In the genomic region with DNA sequence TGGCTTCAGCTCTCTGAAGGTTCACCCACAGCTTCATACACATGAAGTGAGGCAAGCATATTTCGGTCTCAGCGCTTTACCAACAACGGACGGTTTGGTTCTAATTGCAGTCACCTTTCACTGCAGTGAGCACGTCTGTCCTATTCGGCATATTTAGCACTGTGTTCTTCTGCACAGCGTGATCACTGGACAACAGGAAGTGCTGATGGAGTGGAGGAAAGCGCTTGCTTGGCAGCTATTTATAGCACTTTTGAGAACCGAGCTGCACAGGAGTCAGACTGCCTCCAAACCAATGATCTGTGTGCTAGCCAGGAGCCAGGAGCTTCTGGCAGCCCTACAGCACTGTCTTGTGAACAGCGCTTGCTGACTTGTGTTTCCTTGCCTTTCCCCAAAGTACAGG, we compare ENCODE assay signal across 9 mouse cellular contexts. TPM values are rescaled to one million over a fixed set of nuclear protein-coding genes. Genes with fewer than 3 reads are reported as not detected.
DNase-seq lines count a peak whose midpoint lies in the region; ATAC-seq lines count a peak whose summit lies in the region.
"Had no signal": no experiment of that assay in that cellular context is flagged by ENCODE, and none has a peak within 500 bp of the region (broad histone marks: within the 10 kb centered on the region; RNA-seq: fewer than 3 reads in every experiment).

No protein-coding gene starts in this region.

- no peak overlapping the region; the same call in 1 of the 2 replicates for H3K9ac ChIP-seq in heart, embryonic 13.5 days

- H3K27me3 ChIP-seq in megakaryocyte, embryonic 14.5 days (replicated peaks): no peaks in the 10 kb centered on the region
- H3K27me3 ChIP-seq in heart, embryonic 13.5 days (replicated peaks): no peaks in the 10 kb centered on the region

- H3K4me3 ChIP-seq in megakaryocyte, embryonic 14.5 days (replicated peaks): peak overlapping the region; percentile 68
- no peak overlapping the region for H3K4me3 ChIP-seq in heart, embryonic 13.5 days
- no peak overlapping the region for H3K4me3 ChIP-seq in macrophage (ENCODE audit: inconsistent target)

- H3K4me2 ChIP-seq in heart, embryonic 13.5 days: peak overlapping the region; percentile 46

- H3K79me2 ChIP-seq in macrophage (ENCODE audit: inconsistent target): no peaks in the 10 kb centered on the region

- peak; percentile 82 to 85 for DNase-seq in cerebellum, postnatal 36 days
- no peak for DNase-seq in adrenal gland, postnatal 4 days (ENCODE audit: low spot score in 2 of 2)
- no peak for DNase-seq in neural tube, embryonic 10.5 days (ENCODE audit: extremely low spot score, low spot score)
- DNase-seq in spleen, postnatal 4 days (ENCODE audit: low spot score in 2 of 2): no peak

- ATAC-seq in megakaryocyte, adult 5-6 weeks (ENCODE audit: poor library complexity, severe bottlenecking): no peak
- no peak for ATAC-seq in heart, embryonic 13.5 days (ENCODE audit: extremely low read depth, insufficient number of reproducible peaks, low FRiP score, low TSS enrichment)

- H3K9me3 ChIP-seq in megakaryocyte, embryonic 14.5 days: peaks cover 7% of the 10 kb centered on the region; the same call in 1 of the 2 replicates
- H3K9me3 ChIP-seq in heart, embryonic 13.5 days: no peaks in the 10 kb centered on the region

- peaks cover 2% of the 10 kb centered on the region for H3K36me3 ChIP-seq in megakaryocyte, embryonic 14.5 days (replicated peaks; ENCODE audit: low read length)
- H3K36me3 ChIP-seq in heart, embryonic 13.5 days: no peaks in the 10 kb centered on the region
- no peaks in the 10 kb centered on the region for H3K36me3 ChIP-seq in macrophage (ENCODE audit: inconsistent target)

- 39% methylated on average over 10 of the region's 10 CpGs for WGBS in heart, embryonic 13.5 days
- WGBS in macrophage (ENCODE audit: missing documents): 40% methylated on average over 10 of the region's 10 CpGs

- H3K4me1 ChIP-seq in megakaryocyte, embryonic 14.5 days: peaks cover 66% of the 10 kb centered on the region
- peaks cover 23% of the 10 kb centered on the region for H3K4me1 ChIP-seq in heart, embryonic 13.5 days

- peak overlapping the region; percentile 83 for H3K27ac ChIP-seq in heart, embryonic 13.5 days (replicated peaks)
- peak overlapping the region; percentile 29 for H3K27ac ChIP-seq in macrophage

RNA-seq across cellular contexts. Expression of gene 1110002E22Rik, which starts 38.6 kb away (rescaled TPM):
- polyA plus RNA-seq in megakaryocyte, embryonic 14.5 days (2012; ENCODE audit: insufficient read depth, low replicate concordance): 0.03 TPM in 1 of 2 replicates, not detected in the other
- total RNA-seq in megakaryocyte, adult 5-6 weeks (2015): not detected in 2 replicates
- total RNA-seq in megakaryocyte, adult 5-6 weeks (2017): not detected in 2 replicates
- 9.4 and 11.1 TPM in 2 replicates for polyA plus RNA-seq in heart, embryonic 13.5 days (2015; fragmentation: Nextera tagmentation; extraction: Ambion mirVana)
- under 1 TPM in 1 of 26 experiments, not detected in 25; 0.05 TPM for total RNA-seq in macrophage (2018; cell fraction: chromatin; rRNA removed)
- total RNA-seq in macrophage (2018; cell fraction: cytosol; rRNA removed): not detected
- not detected for total RNA-seq in macrophage (2018; cell fraction: nucleus; rRNA removed)
- polyA plus RNA-seq in macrophage (2018): not detected in 3 replicates
- total RNA-seq in adrenal gland, postnatal 4 days (2021): 1 to 10 TPM; 1.7 to 2.9 TPM

RNA-seq across cellular contexts. Expression of gene Gm5105, which starts 40.9 kb away (rescaled TPM):
- not detected in 2 replicates for polyA plus RNA-seq in megakaryocyte, embryonic 14.5 days (2012; ENCODE audit: insufficient read depth, low replicate concordance)
- not detected in 2 replicates for total RNA-seq in megakaryocyte, adult 5-6 weeks (2015)
- not detected in 2 replicates for total RNA-seq in megakaryocyte, adult 5-6 weeks (2017)
- polyA plus RNA-seq in heart, embryonic 13.5 days (2015; fragmentation: Nextera tagmentation; extraction: Ambion mirVana): 0.36 and 0.56 TPM in 2 replicates
- not detected for total RNA-seq in macrophage (2018; cell fraction: chromatin; rRNA removed)
- not detected for total RNA-seq in macrophage (2018; cell fraction: cytosol; rRNA removed)
- not detected for total RNA-seq in macrophage (2018; cell fraction: nucleus; rRNA removed)
- not detected in 3 replicates for polyA plus RNA-seq in macrophage (2018)
- under 1 TPM in 1 of 2 experiments, not detected in 1; 0.17 TPM for total RNA-seq in adrenal gland, postnatal 4 days (2021)
- total RNA-seq: hematopoietic stem cell, adult 5-6 weeks had no signal

RNA-seq across cellular contexts. Expression of gene Dapp1, which starts 44.9 kb away (rescaled TPM):
- 8.0 and 32.0 TPM in 2 replicates for polyA plus RNA-seq in megakaryocyte, embryonic 14.5 days (2012; ENCODE audit: insufficient read depth, low replicate concordance)
- 74.2 and 74.8 TPM in 2 replicates for total RNA-seq in megakaryocyte, adult 5-6 weeks (2015)
- total RNA-seq in megakaryocyte, adult 5-6 weeks (2017): 95.7 and 112 TPM in 2 replicates
- polyA plus RNA-seq in heart, embryonic 13.5 days (2015; fragmentation: Nextera tagmentation; extraction: Ambion mirVana): 13.0 and 14.5 TPM in 2 replicates
- 10 to 100 TPM in 24 of 26 experiments, 1 to 10 TPM in 2; 9.6 to 52.6 (median 33.1) TPM for total RNA-seq in macrophage (2018; cell fraction: chromatin; rRNA removed)
- total RNA-seq in macrophage (2018; cell fraction: cytosol; rRNA removed): 10 to 100 TPM in 21 of 26 experiments, 1 to 10 TPM in 5; 4.9 to 24.0 (median 13.2) TPM
- total RNA-seq in macrophage (2018; cell fraction: nucleus; rRNA removed): 10 to 100 TPM; 15.7 to 47.2 (median 25.4) TPM
- 10.8 to 14.3 TPM (median 10.8 TPM) in 3 replicates for polyA plus RNA-seq in macrophage (2018)
- 10 to 100 TPM; 11.6 to 13.8 TPM for total RNA-seq in adrenal gland, postnatal 4 days (2021)

Comparison
In these comparisons a context has a peak if more than half of its experiments do, and no peak if none do; other contexts are left out.
1. DNase-seq: peak in cerebellum, postnatal 36 days (2 of 2); none in adrenal gland, postnatal 4 days (0 of 2), neural tube, embryonic 10.5 days (single experiment) and spleen, postnatal 4 days (0 of 2).
2. RNA of gene 1110002E22Rik, which starts 38.6 kb away (polyA plus RNA-seq): 9.4 to 11.1 TPM in heart, embryonic 13.5 days; 0.03 TPM in megakaryocyte, embryonic 14.5 days and not detected in macrophage; every median in the first group is over 10 times any median in the second.